Mouse (Mus musculus): Measurements from ENCODE around the gene Tmcc3. TPM values are rescaled to one million over a fixed set of nuclear protein-coding genes. Genes with fewer than 3 reads are reported as not detected.

The Tmcc3 gene
- total RNA-seq, 2 experiments from 2014 or later = 16.3 to 21.6 TPM

GRCm38 (mm10) chr10:94549511-94550232 is 237.9 kb downstream of the Tmcc3 start:
- Histone ChIP-seq H3K4me3 (no peak overlapping the region), H3K27ac (peak overlapping the region; percentile 49)
- no peak for TF ChIP-seq CTCF (IDR thresholded peaks at IDR 0.05)
- intact Hi-C loops (cut with DNase I) = no loop called here
- peak; percentile 53 for DNase-seq

- Histone ChIP-seq H3K4me3 (0 out of 2 replicates have a peak overlapping the region, but pooled peaks have one; percentile 7), H3K27ac (peak overlapping the region; percentile 73)
- no peak for DNase-seq
- TF ChIP-seq CTCF (IDR thresholded peaks at IDR 0.05) = no peak
- intact Hi-C loops (cut with DNase I) = no loop called here
Observed at GRCm38 (mm10) chr10:94550649-94551048, 238.9 kb downstream of the Tmcc3 start.

- no peak overlapping the region for H3K4me3 ChIP-seq
- TF ChIP-seq CTCF (IDR thresholded peaks at IDR 0.05) = no peak
- intact Hi-C loops (cut with DNase I) = no loop called here
- peak overlapping the region; percentile 73 for H3K27ac ChIP-seq
- DNase-seq = no peak
Observed at GRCm38 (mm10) chr10:94551065-94551464, 239.3 kb downstream of the Tmcc3 start.

- DNase-seq = no peak
- TF ChIP-seq CTCF (IDR thresholded peaks at IDR 0.05) = no peak
- intact Hi-C loops (cut with DNase I) = no loop called here
- Histone ChIP-seq H3K27ac (peak overlapping the region; percentile 73), H3K4me3 (no peak overlapping the region)
Observed at GRCm38 (mm10) chr10:94551511-94551910, 239.8 kb downstream of the Tmcc3 start.

DNA sequence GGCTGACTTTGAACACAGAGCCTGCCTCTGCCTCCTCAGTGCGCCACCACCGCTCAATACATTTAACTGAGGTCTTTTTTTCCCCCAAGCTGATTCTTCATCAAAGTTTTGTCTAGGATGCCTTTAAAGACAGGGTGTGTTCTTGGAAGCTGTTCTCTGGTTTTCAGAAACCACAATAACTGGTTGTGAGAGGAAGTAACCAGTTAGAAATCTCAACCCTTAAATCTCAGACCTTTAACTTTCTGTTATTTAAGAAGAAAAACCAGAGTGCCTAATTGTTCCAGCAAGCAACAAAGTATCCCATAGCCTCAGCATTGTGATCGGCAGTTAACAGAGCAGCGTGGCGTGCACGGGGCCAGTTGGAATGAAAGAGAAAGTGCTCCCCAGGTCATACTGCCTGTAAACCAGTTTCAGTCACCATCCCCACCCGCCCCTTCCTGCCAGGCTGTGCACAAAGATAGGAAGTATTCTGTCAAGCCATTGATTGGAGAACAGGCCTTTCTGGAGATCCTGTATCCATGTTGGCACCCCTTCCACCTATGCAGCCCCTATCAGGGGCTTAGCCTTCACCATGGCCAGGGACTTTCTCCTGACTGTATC is 240.3 kb downstream of the Tmcc3 start:
- no peak for TF ChIP-seq CTCF (IDR thresholded peaks at IDR 0.05)

GRCm38 (mm10) chr10:94555394-94555793 is 243.6 kb downstream of the Tmcc3 start:
- intact Hi-C loops (cut with DNase I) = no loop called here
- Histone ChIP-seq H3K4me3 (no peak overlapping the region), H3K27ac (no peak overlapping the region)
- TF ChIP-seq CTCF (IDR thresholded peaks at IDR 0.05) = no peak
- no peak for DNase-seq

More for the DNA sequence above, 240.3 kb downstream of the Tmcc3 start:
- Histone ChIP-seq H3K27ac (peak overlapping the region; percentile 48), H3K4me3 (peak overlapping the region; percentile 36)
- peak; percentile 33 for DNase-seq
- intact Hi-C loops (cut with DNase I) = no loop called here

DNA sequence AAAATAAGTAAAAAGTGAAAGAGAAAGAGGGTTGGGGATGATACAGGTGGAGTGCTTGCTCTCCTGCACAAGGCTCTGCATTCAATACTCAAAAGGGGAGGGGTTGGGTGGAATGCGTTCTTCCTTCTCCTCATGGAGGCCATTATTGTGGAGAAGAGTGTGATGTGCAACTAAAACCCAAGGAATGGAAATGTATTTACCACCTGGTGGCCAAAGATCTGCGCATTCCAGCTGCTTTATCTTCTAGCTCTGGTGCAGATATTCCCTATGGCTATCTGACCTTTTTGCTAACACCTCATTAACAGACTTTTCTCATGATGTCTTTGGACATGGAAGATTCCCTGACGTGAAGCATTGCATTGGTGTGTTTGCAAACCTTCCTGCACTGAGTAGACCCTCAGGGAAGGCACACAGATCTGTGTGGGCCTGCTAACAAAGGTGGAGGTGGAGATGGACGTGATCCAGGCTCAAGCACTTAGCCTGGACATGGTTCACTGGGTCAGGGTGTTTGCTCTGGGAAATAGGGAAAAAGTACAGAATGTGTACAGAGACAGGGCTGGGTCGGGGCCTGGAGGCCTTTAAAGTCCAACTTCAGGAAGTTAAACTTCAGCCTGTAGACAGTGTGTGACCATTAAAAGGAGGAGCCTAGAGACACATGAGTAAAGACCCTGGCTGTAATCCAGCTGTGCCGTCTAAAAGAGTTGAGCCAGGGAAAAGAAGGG is 245.8 kb downstream of the Tmcc3 start:
- TF ChIP-seq CTCF (IDR thresholded peaks at IDR 0.05) = no peak
- Histone ChIP-seq H3K4me3 (no peak overlapping the region), H3K27ac (peak overlapping the region; percentile 24; the same call in 1 of the 2 replicates)
- no peak for DNase-seq
- intact Hi-C loops (cut with DNase I) = no loop called here

- Histone ChIP-seq H3K4me3 (no peak overlapping the region), H3K27ac (no peak overlapping the region; the same call in 1 of the 2 replicates)
- no peak for TF ChIP-seq CTCF (IDR thresholded peaks at IDR 0.05)
- no peak for DNase-seq
- intact Hi-C loops (cut with DNase I) = no loop called here
Observed at GRCm38 (mm10) chr10:94558826-94559225, 247.1 kb downstream of the Tmcc3 start.

DNA sequence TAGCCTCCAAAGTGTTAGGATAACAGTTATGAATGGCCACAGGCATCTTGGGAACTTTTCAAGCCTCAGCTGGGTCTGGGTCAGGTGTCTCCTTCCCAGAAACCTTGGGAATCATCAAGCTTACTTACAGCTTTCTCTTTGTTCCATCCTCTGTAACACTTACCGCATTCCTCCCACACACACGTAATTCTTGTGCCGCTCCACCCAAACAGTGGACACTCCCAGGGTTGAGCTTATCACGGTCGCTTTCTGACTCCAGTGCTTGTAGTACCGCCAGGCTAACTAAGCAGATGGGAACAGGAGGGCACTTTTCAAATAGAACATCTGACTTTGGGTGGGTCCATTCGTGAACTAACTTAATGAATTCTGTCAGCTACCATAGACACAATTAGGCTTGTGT is 249.6 kb downstream of the Tmcc3 start:
- TF ChIP-seq CTCF (IDR thresholded peaks at IDR 0.05) = no peak
- no peak overlapping the region for H3K4me3 ChIP-seq
- intact Hi-C loops (cut with DNase I) = no loop called here
- DNase-seq = peak; percentile 36
- H3K27ac ChIP-seq = peak overlapping the region; percentile 59

DNA sequence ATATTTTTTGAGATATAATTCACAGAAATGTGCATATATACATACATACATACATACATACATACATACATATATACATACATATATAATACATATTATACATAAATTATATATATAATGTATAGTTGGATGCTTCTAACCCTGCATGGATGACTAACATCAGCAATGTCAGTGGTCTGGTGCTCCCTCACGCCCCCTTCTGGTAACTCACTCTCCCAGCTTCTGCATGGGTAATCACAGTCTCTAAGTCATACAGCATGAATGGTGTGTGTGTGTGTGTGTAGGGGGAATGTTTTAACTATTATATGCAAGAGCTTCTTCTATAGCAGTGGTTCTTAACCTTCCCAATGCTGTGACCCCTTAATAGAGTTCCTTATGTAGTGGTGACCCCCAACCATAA is 250.4 kb downstream of the Tmcc3 start:
- H3K27ac ChIP-seq = no peak overlapping the region
- TF ChIP-seq CTCF (IDR thresholded peaks at IDR 0.05) = peak; percentile 63
- intact Hi-C loops (cut with DNase I) = no loop called here

DNA sequence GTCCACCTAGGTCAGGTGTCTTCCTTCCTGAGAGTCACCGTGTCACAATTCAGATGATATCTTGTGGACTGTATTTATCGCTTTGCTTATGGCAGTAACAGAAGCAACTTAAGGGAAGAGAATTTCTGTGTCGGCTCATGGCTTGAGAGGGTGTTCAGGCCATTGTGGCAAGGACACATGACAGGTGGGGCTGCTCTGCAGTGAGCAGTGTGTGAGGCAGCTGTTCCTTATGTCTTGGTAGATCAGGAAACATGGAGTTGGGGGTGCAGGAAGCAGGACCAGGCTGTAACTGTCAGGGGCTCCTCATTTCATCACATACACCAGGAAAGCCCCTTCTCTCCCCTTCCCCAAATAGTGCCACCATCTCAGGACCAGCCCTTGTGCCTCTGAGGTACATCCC is 251.2 kb downstream of the Tmcc3 start:
- H3K27ac ChIP-seq = peak overlapping the region; percentile 12; the same call in 1 of the 2 replicates
- TF ChIP-seq CTCF (IDR thresholded peaks at IDR 0.05) = no peak
- no peak for DNase-seq
- intact Hi-C loops (cut with DNase I) = no loop called here
- no peak overlapping the region for H3K4me3 ChIP-seq

More for the DNA sequence above, 250.4 kb downstream of the Tmcc3 start:
- peak; percentile 41 for DNase-seq
- H3K4me3 ChIP-seq = no peak overlapping the region

DNA sequence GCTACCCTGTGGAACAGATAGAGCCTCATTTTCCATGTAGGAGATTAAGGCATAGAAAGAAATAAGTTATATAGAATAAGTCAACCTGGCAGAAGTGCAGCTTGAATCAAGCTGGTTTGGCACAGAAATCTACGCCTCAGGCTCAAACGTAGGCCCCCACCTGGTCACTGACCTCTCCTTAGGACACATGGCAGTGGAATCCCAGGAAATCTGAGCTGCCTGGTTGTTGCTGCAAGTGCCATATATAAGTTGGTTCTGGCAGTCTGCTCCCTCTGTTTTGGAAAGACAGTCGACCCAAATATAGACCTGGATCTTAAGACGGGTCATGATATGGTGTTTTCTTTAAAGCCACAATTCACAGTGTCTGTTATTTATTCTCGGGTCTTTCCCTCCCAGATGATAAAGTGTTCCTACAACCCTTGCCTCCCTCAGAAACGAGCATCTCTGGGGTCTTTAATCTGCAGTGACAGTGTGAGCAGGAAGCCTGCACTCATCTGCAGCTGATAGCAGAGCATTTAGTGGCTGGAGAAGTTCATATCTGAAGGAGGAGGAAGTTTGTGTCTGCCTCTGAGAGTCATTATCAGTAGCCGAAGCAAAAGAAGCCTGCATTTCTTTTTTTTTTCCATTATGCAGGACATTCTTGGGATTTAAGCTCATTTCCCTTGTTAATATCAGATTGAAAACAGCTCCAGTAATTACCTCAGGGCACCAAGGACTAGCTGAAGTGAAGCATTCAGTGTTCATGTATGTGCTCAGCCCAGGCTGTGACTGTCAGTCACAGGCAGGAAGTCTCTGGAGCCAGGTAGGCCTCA is 253.9 kb downstream of the Tmcc3 start:
- H3K27ac ChIP-seq = peak overlapping the region; percentile 91
- intact Hi-C loops (cut with DNase I) = no loop called here
- DNase-seq = peak; percentile 65
- TF ChIP-seq CTCF (IDR thresholded peaks at IDR 0.05) = no peak
- H3K4me3 ChIP-seq = peak overlapping the region; percentile 34
